Mouse (Mus musculus) testis, adult 10 weeks (tissue): Measurements from ENCODE around the gene Derl2. TPM values are rescaled to one million over a fixed set of nuclear protein-coding genes. Genes with fewer than 3 reads are reported as not detected.

Experiments used
- polyA plus RNA-seq: library from polyadenylated mRNA; stranded (reverse); fragments of 350-450 nt; fragmentation: Illumina TruSeq; extraction: RNeasy Lipid Tissue Mini Kit (QIAGEN cat#74804); gene quantifications from one replicate; pipeline ENCODE4 v1.2.3, GENCODE M21; 2014; ENCODE audit warnings: low read depth, low replicate concordance

Gene Derl2
- polyA plus RNA-seq: 78.7 TPM

GRCm38 (mm10) chr11:71019201-71020068 lies at the start of gene Derl2, which contains the start of gene Mis12:
TSS of gene Derl2 (minus strand) at chr11:71019841.
TSS of gene Mis12 (plus strand) at chr11:71019611.

GRCm38 (mm10) chr11:71033163-71033761 lies 13.6 kb upstream of the Derl2 start, which contains the start of gene 6330403K07Rik:
TSS of gene 6330403K07Rik (minus strand) at chr11:71033513.

GRCm38 (mm10) chr11:71004316-71004773 lies 15.3 kb downstream of the Derl2 start, which contains the start of gene Dhx33:
TSS of gene Dhx33 (minus strand) at chr11:71004437.

GRCm38 (mm10) chr11:70982557-70983228 lies 36.9 kb downstream of the Derl2 start, which contains the start of gene C1qbp:
TSS of gene C1qbp (minus strand) at chr11:70983026.

DNA sequence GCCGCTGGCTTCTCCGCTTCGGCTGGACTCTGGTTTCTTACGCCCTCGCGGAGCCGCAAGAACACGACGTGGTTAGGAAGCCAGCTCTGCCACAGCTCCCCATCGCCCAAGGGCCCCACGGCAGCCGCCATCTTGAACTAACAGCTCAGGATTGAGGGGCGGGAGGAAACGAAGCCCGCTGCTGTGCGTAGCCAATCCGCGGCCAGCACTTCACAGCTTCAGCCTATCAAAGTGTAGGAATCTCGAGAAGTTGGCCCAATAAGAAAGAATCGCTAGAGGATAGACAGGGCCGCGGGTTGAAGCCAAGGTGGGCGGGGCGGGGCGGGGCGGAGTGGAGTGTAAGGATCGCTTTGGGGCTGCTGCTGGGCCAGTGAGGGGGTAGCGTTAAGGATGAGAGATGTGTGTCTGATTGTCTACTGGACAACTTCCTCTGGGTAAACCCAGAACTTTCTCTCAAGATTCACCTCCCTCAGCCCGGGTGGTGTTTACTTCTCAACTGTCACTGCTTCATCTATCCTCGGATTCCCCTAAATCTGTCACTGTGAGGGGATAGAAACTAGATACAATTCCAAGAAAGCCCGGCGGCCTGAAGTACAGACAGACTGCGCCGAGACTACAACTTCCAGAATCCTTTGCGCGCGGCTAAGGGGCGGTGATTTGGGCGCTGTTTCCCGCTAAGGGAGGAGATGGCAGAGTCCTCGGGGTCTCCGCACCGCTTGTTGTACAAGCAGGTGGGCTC lies 49.7 kb downstream of the Derl2 start, which contains the start of the genes Nup88 and Rpain:
Gene Nup88 (minus strand): TSS at position 153 of the 739 bp plus-strand sequence.
Gene Rpain (plus strand): TSS at position 393 of the 739 bp plus-strand sequence.

Other genes starting within 250 kb of the Derl2 start
- not detected for gene Scimp, start 207.3 kb downstream of the Derl2 start, polyA plus RNA-seq
- gene Rabep1, start 175.1 kb downstream of the Derl2 start, polyA plus RNA-seq: 44.8 TPM
- 425 TPM for gene Nup88, start 49.9 kb downstream of the Derl2 start, polyA plus RNA-seq
- 38.6 TPM for gene Rpain, start 49.6 kb downstream of the Derl2 start, polyA plus RNA-seq
- gene C1qbp, start 36.8 kb downstream of the Derl2 start, polyA plus RNA-seq: 47.8 TPM
- gene Dhx33, start 15.4 kb downstream of the Derl2 start, polyA plus RNA-seq: 11.2 TPM
- 21.3 TPM for gene Mis12, start 230 bp downstream of the Derl2 start, polyA plus RNA-seq
- not detected for gene 6330403K07Rik, start 13.7 kb upstream of the Derl2 start, polyA plus RNA-seq
- gene Nlrp1a, start 124.9 kb upstream of the Derl2 start, polyA plus RNA-seq: not detected
- 0.64 TPM for gene Nlrp1b, start 210.9 kb upstream of the Derl2 start, polyA plus RNA-seq